Mouse (Mus musculus) neural tube, embryonic 11.5 days (tissue): ENCODE results near the gene Cyp2c68. TPM values are rescaled to one million over a fixed set of nuclear protein-coding genes. Genes with fewer than 3 reads are reported as not detected.
"Not testable (repeated sequence)": the region's sequence is repeated elsewhere in the genome, so short reads cannot be mapped to it uniquely, and the experiment has no call there.

ENCODE experiments used
- ATAC-seq: fragments of 200-750 bp; cut with Nextera tagmentation; 2 replicates; pipeline ENCODE4 v1.8.0; 2017; ENCODE audit warnings: moderate number of reproducible peaks, mild to moderate bottlenecking, moderate TSS enrichment, moderate library complexity; ENCODE audit not compliant: insufficient read depth, low FRiP score, low TSS enrichment
- DNase-seq: peaks from one replicate; pipeline ENCODE4 v3.0.0-alpha.2; 2015; ENCODE audit warnings: low spot score
- H3K27ac ChIP-seq: fragments of 300-500 bp; sonication (generic); 2 replicates; pipeline ENCODE4 v1.5.1; 2014; ENCODE audit warnings: low read depth, mild to moderate bottlenecking, low read length
- H3K27me3 ChIP-seq: fragments of 300-500 bp; sonication (generic); 2 replicates; pipeline ENCODE4 v1.6.1; 2014; ENCODE audit warnings: mild to moderate bottlenecking, low read length, mixed read lengths; ENCODE audit not compliant: control insufficient read depth, insufficient read depth
- H3K36me3 ChIP-seq: fragments of 300-500 bp; sonication (generic); 2 replicates; pipeline ENCODE4 v1.6.1; 2014; ENCODE audit warnings: mild to moderate bottlenecking, low read length, moderate library complexity, mixed read lengths; ENCODE audit not compliant: control insufficient read depth, insufficient read depth
- H3K4me1 ChIP-seq: fragments of 300-500 bp; sonication (generic); 2 replicates; pipeline ENCODE4 v1.6.1; 2014; ENCODE audit warnings: low read length, mixed read lengths; ENCODE audit not compliant: control insufficient read depth, insufficient read depth
- H3K4me2 ChIP-seq: fragments of 300-500 bp; sonication (generic); 2 replicates; pipeline ENCODE4 v1.6.1; 2014; ENCODE audit warnings: low read depth, mild to moderate bottlenecking, moderate library complexity
- H3K4me3 ChIP-seq: fragments of 300-500 bp; sonication (generic); 2 replicates; pipeline ENCODE4 v1.5.1; 2014; ENCODE audit warnings: low read depth, low read length
- H3K9ac ChIP-seq: fragments of 300-500 bp; sonication (generic); 2 replicates; pipeline ENCODE4 v1.6.1; 2014; ENCODE audit warnings: mild to moderate bottlenecking, low read length
- H3K9me3 ChIP-seq: fragments of 300-500 bp; sonication (generic); 2 replicates; pipeline ENCODE4 v1.6.1; 2016; ENCODE audit warnings: low read length; ENCODE audit not compliant: control insufficient read depth
- WGBS: fragments of 180-500 bp; shearing (Covaris S2); extraction: QIAGEN DNeasy Blood & Tissue Kit; methylation state at CpG from one replicate; pipeline ENCODE4 v1.1.7; 2014; 5-methylcytosine and 5-hydroxymethylcytosine counted together
- polyA plus RNA-seq: library from polyadenylated mRNA; unstranded; fragments of >200 nt; fragmentation: Nextera tagmentation; extraction: Ambion mirVana; gene quantifications from 2 replicates; pipeline ENCODE4 v1.2.1, GENCODE M21; 2014

Cyp2c68 gene
- polyA plus RNA-seq, 1 experiment from 2014 or later, result not detected

- not testable (repeated sequence) for H3K9ac ChIP-seq, H3K27ac ChIP-seq, DNase-seq, H3K4me3 ChIP-seq, H3K27me3 ChIP-seq, H3K4me2 ChIP-seq, H3K9me3 ChIP-seq, H3K4me1 ChIP-seq, H3K36me3 ChIP-seq, ATAC-seq
- 89% methylated on average over 7 of the region's 7 CpGs for WGBS
These were observed 96.3 kb downstream of the Cyp2c68 start for GRCm38 (mm10) chr19:39644551-39644950.

Other genes starting within 250 kb of the Cyp2c68 start
- not detected in 2 replicates for gene Cyp2c39, start 230.2 kb downstream of the Cyp2c68 start, polyA plus RNA-seq
- not detected in 2 replicates for gene Cyp2c67, start 92.0 kb downstream of the Cyp2c68 start, polyA plus RNA-seq
- gene Cyp2c40, start 71.8 kb upstream of the Cyp2c68 start, polyA plus RNA-seq, result not detected in 2 replicates
- gene Cyp2c69, start 145.7 kb upstream of the Cyp2c68 start, polyA plus RNA-seq, result not detected in 2 replicates